32 mouse cellular contexts compared by ENCODE assay signal in genomic region chr6:122293121-122293520, GRCm38 (mm10). TPM values are rescaled to one million over a fixed set of nuclear protein-coding genes. Genes with fewer than 3 reads are reported as not detected.
"Had no signal": no experiment of that assay in that cellular context is flagged by ENCODE, and none has a peak within 500 bp of the region (broad histone marks: within the 10 kb centered on the region; RNA-seq: fewer than 3 reads in every experiment).

No protein-coding gene starts in this region.

- H3K27ac ChIP-seq: gastrocnemius, adult 2 months; heart, adult 2 months; heart, embryonic 13.5 days; heart, embryonic 15.5 days; hindbrain, embryonic 10.5 days; hindbrain, embryonic 12.5 days; hindbrain, embryonic 15.5 days; hindbrain, postnatal 0 days; intestine, embryonic 15.5 days; layer of hippocampus, adult 2 months; left cerebral cortex, adult 2 months; limb, embryonic 10.5 days; limb, embryonic 12.5 days; liver, embryonic 13.5 days had no signal

- H3K36me3 ChIP-seq: heart, embryonic 13.5 days; heart, embryonic 15.5 days; hindbrain, embryonic 10.5 days; hindbrain, embryonic 12.5 days; hindbrain, embryonic 15.5 days; intestine, embryonic 15.5 days; limb, embryonic 10.5 days; limb, embryonic 12.5 days; liver, embryonic 13.5 days had no signal

- H3K4me1 ChIP-seq: intestine, embryonic 15.5 days had no signal

- H3K27me3 ChIP-seq: heart, embryonic 15.5 days; hindbrain, embryonic 12.5 days; hindbrain, embryonic 15.5 days; intestine, embryonic 15.5 days; limb, embryonic 12.5 days; liver, embryonic 13.5 days had no signal

- H3K9ac ChIP-seq: heart, embryonic 13.5 days; heart, embryonic 15.5 days; hindbrain, embryonic 12.5 days; hindbrain, embryonic 15.5 days; intestine, embryonic 15.5 days; limb, embryonic 12.5 days; liver, embryonic 13.5 days had no signal

- H3K4me2 ChIP-seq: heart, embryonic 11.5 days; heart, embryonic 13.5 days; heart, embryonic 15.5 days; hindbrain, embryonic 12.5 days; hindbrain, embryonic 15.5 days; intestine, embryonic 15.5 days; limb, embryonic 12.5 days; liver, embryonic 11.5 days; liver, embryonic 13.5 days had no signal

- H3K9me3 ChIP-seq: heart, embryonic 13.5 days; heart, embryonic 15.5 days; hindbrain, embryonic 10.5 days; hindbrain, embryonic 12.5 days; hindbrain, embryonic 15.5 days; intestine, embryonic 15.5 days; limb, embryonic 10.5 days; limb, embryonic 12.5 days; liver, embryonic 13.5 days had no signal

- ATAC-seq: hindbrain, postnatal 0 days; intestine, embryonic 15.5 days; intestine, postnatal 0 days had no signal

- H3K4me3 ChIP-seq: gastrocnemius, adult 2 months; heart, adult 2 months; heart, embryonic 13.5 days; heart, embryonic 15.5 days; hindbrain, embryonic 10.5 days; hindbrain, embryonic 12.5 days; hindbrain, embryonic 15.5 days; intestine, embryonic 15.5 days; layer of hippocampus, adult 2 months; left cerebral cortex, adult 2 months; limb, embryonic 10.5 days; limb, embryonic 12.5 days; liver, embryonic 13.5 days had no signal

- DNase-seq: gastrocnemius, adult 2 months; gastrocnemius, postnatal 10 days; gastrocnemius, postnatal 25 days; heart, adult 2 months; heart, postnatal 14 days; heart, postnatal 4 days; kidney, adult 18-20 months; kidney, adult 8-10 months; kidney, postnatal 10 days; kidney, postnatal 25 days; kidney, postnatal 4 days; liver; liver, embryonic 13.5 days had no signal

RNA-seq across cellular contexts. Expression of gene Klrg1, which starts 10.4 kb away (rescaled TPM):
- total RNA-seq: gastrocnemius, adult 2 months; gastrocnemius, postnatal 10 days; gastrocnemius, postnatal 25 days; gastrocnemius, postnatal 4 days; granulocyte monocyte progenitor cell, adult 5-6 weeks; heart, adult 2 months; heart, postnatal 14 days; heart, postnatal 4 days; left cerebral cortex, adult 2 months had no signal
- polyA plus RNA-seq: heart, embryonic 11.5 days; heart, embryonic 13.5 days; heart, embryonic 15.5 days; heart, postnatal 0 days; intestine, embryonic 15.5 days; kidney, embryonic 14.5 days; kidney, embryonic 16.5 days; limb, embryonic 10.5 days; limb, embryonic 12.5 days; liver, embryonic 11.5 days; liver, embryonic 13.5 days had no signal
